Mouse (Mus musculus) T-cell, adult 66 days (primary cell): ENCODE data around the gene Tnf. TPM values are rescaled to one million over a fixed set of nuclear protein-coding genes. Genes with fewer than 3 reads are reported as not detected.

ENCODE experiments used
- total RNA-seq, 2 experiments: library from RNA; stranded (reverse); gene quantifications; 3 replicates in 1 of 2; 4 replicates in 1 of 2; pipeline ENCODE4 v1.2.4; 2023

Tnf gene
- total RNA-seq, result 10 to 100 TPM; 17.7 to 18.6 TPM

DNA sequence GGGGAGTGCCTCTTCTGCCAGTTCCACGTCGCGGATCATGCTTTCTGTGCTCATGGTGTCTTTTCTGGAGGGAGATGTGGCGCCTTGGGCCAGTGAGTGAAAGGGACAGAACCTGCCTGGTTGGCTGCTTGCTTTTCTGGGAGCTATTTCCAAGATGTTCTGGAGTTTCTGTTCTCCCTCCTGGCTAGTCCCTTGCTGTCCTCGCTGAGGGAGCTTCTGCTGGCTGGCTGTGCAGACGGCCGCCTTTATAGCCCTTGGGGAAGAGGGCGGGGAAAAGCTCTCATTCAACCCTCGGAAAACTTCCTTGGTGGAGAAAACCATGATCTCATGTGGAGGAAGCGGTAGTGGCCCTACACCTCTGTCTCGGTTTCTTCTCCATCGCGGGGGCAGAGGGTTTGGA is at the start of gene Tnf:
Gene Tnf (minus strand): TSS at position 221 of the 400 bp plus-strand sequence.

DNA sequence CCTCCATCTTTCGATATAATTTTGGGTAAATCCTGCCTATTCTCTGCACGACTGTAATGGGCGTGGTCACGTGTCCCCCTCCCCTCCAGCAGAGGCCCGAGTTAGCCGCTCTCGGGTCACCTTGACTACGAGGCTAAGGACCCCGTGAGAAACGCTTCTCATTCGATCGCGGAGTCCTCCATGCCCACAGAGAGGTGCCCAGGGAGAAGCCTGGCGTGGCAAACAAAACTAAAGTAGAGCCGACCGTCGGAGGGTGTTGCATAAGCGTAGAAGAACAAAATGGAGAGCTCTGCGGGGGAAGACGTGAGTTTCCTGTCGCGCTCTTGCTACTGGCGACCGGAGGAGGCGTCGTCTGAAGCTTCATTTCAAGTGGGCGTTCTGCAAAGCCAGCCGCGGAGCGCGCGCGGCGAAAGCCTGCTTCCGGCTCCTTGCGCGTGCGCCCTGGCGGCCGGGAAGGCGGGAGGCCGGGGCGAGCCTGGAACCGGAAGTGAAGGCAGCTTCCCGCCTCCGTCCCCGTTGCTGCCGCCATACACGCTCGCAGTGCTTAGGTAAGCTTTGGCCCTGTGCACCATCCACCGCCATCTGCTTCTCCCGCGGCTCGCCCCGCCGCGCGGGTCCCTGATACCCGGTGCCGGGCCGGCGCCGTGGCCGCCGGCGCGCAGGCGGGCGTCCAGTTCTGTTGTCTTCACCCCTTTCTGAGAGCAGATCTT is 39.7 kb upstream of the Tnf start, which contains the start of gene Ddx39b:
Gene Ddx39b (plus strand): TSS at position 442 of the 710 bp plus-strand sequence.

DNA sequence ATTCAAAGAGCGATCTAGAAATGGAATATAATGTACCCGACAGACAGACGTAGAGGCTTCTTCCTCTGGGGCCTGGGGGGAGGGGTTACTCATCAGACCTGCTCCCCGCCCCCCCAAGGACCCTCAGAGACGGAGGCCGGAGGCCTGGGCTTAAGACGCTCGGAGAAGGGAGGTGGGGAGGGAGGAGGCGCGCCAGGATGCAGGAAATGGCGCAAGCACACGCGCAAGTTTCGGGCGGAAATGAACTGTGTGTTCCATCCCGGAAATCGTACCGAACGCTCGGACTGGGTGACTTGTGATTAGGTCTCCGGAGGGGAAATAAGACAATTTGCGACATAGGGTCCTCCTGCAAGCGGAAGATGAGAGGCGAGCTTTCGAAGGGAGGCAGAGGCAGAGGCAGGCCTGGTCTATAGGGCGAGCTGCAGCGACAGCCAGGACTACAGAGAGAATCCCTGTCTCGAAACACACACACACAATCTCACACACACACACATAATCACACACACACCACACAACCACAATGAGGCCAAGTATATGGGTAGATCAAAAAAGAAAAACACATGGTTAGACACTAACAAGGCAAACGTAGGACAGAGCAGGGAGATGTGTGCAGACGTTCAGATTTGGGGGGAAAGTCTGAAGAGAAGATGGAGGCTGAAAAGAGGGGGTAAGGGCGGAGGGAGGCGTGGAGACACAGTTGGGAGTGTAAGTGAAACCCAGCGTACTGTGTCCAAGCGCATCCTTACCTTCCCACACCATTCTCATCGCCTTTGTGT is 34.0 kb upstream of the Tnf start, which contains the start of gene Nfkbil1:
Gene Nfkbil1 (minus strand): TSS at position 179 of the 776 bp plus-strand sequence.

DNA sequence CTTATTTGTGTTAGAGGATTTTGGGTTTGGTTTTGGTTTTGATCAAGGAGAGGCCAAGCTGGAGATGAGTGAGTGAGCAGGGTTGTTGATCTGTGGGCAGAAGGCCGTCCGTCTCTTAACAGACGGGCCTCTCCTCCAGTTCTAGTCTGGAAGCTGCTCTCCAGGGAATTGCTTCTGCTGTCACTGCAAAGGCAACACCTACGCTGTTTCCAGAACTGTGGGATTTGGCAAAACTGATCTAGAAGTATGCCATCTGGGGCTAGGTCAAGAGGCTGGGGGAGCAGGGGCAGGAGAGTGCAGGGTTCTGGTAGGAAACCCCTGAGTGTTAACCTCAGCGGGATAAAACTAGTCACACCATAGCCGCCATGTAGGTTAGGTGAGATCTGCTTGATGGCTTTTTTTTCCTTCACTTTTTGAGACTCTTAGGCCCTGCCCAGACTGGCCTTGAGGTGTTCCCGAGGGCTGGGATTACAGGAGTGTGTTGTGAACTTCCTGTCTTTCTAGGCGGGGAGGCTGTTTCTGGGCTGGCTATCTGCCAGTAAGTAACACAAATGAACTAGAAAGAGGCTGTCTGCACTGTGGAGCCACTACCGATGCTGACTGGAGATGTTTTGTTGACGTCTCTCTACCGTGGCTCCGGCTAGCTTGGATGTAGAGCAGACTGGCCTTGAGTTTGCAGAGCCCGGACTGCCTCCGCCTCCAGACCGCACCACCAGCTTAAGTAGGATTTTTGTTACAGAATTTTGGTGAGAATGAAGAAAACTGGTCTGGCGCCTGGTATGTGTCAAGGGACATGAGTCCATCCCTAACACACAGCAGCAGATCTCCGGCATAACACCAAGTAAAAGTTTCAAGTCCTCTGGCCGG is 31.5 kb upstream of the Tnf start, which contains the start of gene Atp6v1g2:
Gene Atp6v1g2 (plus strand): TSS at position 547 of the 867 bp plus-strand sequence.

DNA sequence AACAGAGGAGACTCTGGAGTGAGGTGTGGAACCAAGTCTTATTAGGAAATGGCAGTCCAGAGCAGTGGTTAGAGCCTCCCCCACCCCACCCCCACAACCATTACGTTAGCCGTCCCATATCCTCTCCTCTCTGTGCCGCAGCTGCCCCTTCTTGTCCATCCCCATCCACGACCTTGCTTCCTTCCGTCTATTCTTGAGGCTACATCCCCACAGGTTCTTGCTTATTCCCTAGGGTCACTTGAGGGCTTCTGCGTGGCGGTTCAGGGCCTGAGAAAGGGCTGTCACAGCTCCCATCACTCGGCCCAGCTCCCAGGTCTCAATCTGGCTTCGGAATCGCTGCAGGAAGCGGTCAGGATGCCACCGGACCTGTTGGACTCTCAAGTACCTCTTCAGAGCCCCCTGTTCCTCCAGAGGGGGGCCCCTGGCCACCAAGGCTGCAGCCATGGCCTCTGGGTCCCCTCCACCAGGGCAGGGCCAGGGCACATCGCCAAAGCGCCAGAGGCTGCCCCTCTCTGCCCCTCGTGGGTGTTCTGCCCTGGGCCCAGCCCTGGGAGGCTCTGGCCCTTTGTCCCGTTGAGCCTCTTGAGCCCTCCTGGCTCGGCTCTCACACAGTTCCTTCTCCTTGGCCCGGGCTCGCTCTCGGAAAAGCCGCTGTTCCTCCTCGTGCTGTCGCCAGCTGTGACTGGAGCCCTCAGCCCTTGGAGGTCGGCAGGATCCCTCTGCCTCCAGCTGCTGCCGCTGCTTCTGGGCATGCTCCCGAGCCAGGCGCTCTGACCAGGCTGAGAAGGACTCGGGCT is 18.5 kb upstream of the Tnf start, which contains the start of gene Gm16181:
Gene Gm16181 (plus strand): TSS at position 679 of the 797 bp plus-strand sequence.

DNA sequence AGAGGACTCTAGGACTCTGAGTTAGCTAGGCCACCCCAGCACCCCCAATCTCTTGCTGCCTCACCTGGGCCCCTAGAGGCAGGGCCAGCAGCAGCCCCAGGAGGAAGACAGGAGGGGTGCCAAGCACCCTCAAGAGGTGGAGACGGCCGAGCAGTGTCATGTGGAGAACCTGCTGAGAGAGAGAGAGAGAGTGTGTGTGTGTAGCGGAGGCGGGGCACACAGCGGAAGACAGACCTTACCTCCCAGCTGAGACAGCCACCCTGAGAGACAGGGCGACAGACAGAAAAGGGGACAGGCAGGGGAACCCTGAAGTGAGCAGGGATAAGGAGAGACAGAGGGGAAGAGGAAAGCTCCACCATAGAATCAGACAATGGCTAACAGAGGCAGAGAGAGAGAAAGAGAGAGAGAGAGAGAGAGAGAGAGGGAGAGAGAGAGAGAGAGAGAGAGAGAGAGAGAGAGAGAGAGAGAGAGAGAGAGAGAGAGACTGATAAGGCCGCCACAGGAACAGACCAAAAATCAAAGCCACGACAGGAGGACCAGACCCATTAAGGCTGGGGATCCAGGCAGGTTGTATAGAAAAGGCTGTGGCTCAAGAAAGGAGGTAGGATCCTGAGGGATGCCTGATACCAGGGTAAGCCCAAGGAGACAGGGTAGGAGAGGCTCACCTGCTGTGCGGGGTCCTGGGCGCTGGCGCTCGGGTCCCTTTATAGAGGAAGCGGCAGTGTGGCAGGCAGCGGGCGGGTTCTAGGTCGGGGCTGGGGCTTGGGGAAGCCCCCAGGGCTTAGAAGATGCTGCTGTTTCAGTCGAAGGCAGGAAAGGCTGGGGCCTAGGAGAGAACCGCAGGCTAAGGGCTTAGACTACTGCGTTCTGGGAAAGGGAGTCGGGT is 2.9 kb upstream of the Tnf start, which contains the start of gene Lta:
Gene Lta (minus strand): TSS at position 858 of the 886 bp plus-strand sequence.

DNA sequence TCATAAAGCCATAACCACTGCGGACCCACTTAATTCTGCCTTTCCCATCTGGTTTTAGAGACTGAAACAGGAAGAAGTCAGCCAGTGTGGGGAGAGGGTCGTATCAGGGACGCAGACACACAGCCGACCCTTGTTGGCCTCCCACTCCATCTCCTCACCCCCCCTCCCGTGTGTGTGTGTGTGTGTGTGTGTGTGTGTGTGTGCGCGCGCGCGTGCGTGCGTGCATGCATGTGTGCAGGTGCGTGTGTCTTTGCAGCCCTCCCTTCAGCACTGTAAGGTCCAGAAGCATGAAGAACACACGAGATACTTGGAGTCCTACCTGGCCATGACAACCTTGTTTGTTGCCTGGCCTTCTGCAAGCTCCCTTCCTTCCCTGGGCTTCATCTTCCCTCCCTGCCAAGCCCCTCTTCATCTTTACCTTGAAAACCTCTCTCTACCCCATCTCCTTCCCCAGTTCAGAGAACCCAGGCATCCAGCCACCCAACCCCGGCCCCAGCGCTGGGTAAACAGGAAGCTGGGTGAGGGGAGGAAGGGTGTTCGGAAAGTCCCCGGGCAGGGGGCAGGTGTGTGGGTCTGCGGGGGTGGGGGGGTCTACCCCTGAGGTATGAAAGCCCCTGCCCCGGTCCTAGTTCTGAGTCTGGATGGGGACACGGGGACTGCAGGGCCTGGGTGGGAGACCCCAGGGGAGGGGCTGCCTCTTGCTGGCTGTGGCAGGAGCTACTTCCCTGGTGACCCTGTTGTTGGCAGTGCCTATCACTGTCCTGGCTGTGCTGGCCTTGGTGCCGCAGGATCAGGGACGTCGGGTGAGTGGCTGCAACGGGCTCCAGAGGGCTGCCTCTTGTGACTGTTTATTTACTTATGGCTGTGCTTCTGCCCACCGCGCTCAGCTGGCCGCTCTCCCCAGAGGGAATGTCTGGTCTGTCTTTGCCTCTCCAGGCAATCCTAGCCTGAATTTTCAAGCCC is 7.6 kb downstream of the Tnf start, which contains the start of gene Ltb:
Gene Ltb (plus strand): TSS at position 559 of the 963 bp plus-strand sequence.

DNA sequence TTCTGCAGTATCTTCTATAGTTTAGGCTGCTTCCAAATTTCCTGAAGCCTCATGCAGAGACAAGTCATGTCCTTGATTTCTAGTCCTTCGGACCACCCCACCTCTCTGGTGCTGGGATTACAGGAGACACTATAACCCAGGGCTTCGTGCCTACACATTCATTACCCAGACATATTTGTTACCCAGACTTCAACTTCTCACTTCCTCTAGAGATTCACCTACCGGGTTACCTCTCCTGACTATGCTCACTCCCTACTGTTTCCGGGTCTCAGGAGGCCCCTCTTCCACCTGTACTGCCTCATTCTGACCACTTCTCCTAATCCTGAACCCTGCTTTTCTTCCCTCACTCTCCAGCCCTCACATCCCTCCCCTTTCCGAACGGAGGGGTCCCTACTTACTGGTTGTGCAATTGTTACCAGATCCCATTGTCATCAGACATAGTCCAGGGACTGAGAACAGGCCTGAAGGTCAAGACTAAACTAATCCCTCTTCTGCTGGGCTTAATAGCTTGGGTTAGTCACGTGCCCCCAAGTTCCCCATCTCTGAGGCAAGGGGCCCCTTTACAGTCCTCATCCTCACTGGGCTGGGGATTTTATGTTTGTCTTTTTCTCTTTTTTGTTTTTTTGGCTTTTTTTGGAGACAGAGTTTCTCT is 13.7 kb downstream of the Tnf start, which contains the start of gene Lst1:
Gene Lst1 (minus strand): TSS at position 481 of the 652 bp plus-strand sequence.

DNA sequence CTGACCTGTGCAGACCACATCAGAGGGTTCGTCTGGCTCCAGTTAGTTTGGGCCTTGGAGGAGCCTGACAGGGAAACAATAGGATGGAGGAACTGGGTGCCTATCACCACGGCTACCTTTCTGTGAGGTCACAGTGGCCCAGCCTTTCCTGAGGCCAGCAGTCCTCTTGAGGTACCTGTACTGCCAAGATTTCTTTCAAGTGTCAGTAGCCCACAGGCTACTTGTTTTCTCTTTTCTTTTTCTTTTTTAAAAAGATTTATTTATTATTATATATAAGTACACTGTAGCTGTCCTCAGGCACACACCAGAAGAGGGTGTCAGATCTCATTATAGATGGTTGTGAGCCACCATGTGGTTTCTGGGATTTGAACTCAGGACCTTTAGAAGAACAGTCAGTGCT is 25.8 kb downstream of the Tnf start, which contains the start of gene Aif1:
Gene Aif1 (minus strand): TSS at position 101 of the 400 bp plus-strand sequence.

DNA sequence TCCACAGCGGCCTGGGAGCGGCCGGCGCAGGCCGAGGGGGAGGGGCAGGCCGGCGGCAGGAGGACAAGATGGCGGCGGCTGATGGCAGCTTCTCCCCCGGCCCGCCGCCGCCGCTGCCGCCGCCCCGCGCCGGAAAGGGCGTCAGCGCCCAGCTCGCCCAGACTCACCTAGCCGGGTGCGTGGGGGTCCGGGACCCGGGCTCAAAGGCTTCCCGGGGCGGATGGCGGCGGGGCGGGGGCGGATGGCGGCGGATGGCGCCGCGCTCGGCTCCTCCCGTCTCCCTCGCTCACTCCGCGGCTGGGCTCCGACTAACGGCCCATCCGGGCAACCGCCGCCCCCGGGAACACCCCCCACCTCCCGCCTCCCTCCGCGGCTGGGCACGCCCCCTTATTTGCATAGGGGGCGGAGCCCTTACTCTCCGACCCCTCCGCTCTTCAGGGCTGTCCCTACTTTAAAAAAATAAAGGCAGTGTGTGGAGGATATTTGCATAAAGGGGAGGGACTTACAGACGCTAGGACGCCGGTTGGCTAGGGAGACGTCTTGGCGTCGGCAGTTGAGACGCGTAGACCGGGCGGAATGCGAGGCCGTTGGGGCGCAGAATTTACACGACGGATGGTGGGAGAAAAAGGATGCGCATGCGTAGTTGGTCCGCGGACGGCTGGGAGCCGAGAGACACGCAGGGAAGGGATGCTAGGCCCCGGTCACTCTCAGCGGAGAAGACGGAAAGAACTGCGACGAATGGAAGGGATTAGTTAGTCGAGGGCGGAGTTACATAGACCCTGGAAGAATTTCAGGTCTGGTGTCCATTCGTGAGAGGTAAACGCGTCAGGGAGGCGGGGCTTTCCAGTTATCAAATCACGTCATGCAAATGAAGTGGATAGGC is 37.0 kb downstream of the Tnf start, which contains the start of gene Prrc2a:
Gene Prrc2a (minus strand): TSS at position 330 of the 883 bp plus-strand sequence.

Other genes starting within 250 kb of the Tnf start
- 10 to 100 TPM; 10.4 to 11.9 TPM for gene Hspa1b, start 242.8 kb downstream of the Tnf start, total RNA-seq
- gene Gm20481, start 232.1 kb downstream of the Tnf start, total RNA-seq, result not detected
- 1 to 10 TPM; 3.2 to 3.6 TPM for gene Hspa1a, start 229.9 kb downstream of the Tnf start, total RNA-seq
- not detected for gene Hspa1l, start 229.3 kb downstream of the Tnf start, total RNA-seq
- gene Lsm2, start 220.1 kb downstream of the Tnf start, total RNA-seq, result 10 to 100 TPM; 31.7 to 37.8 TPM
- gene Vars, start 201.0 kb downstream of the Tnf start, total RNA-seq, result 100 to 1,000 TPM; 113 to 115 TPM
- under 1 TPM; 0.47 to 0.52 TPM for gene Vwa7, start 185.4 kb downstream of the Tnf start, total RNA-seq
- 1 to 10 TPM in 1 of 2 experiments, not detected in 1; 2.3 TPM for gene Sapcd1, start 174.0 kb downstream of the Tnf start, total RNA-seq
- 1 to 10 TPM; 2.0 to 3.3 TPM for gene Msh5, start 155.3 kb downstream of the Tnf start, total RNA-seq
- 100 to 1,000 TPM; 161 to 180 TPM for gene Clic1, start 152.0 kb downstream of the Tnf start, total RNA-seq
- 1 to 10 TPM in 1 of 2 experiments, under 1 TPM in 1; 0.86 to 4.1 TPM for gene Ddah2, start 143.0 kb downstream of the Tnf start, total RNA-seq
- gene Ly6g6c, start 136.6 kb downstream of the Tnf start, total RNA-seq, result not detected
- gene Mpig6b, start 135.8 kb downstream of the Tnf start, total RNA-seq, result not detected
- gene Ly6g6e, start 125.1 kb downstream of the Tnf start, total RNA-seq, result not detected
- not detected for gene Ly6g6d, start 123.9 kb downstream of the Tnf start, total RNA-seq
- gene Ly6g6f, start 116.4 kb downstream of the Tnf start, total RNA-seq, result not detected
- 10 to 100 TPM; 73.4 to 81.3 TPM for gene Abhd16a, start 112.7 kb downstream of the Tnf start, total RNA-seq
- gene Ly6g5c, start 93.7 kb downstream of the Tnf start, total RNA-seq, result not detected
- 1 to 10 TPM; 2.7 to 5.4 TPM for gene Ly6g5b, start 86.6 kb downstream of the Tnf start, total RNA-seq
- 10 to 100 TPM; 33.5 to 34.9 TPM for gene Gpank1, start 80.6 kb downstream of the Tnf start, total RNA-seq
- 100 to 1,000 TPM; 152 to 162 TPM for gene Csnk2b, start 80.0 kb downstream of the Tnf start, total RNA-seq
- 10 to 100 TPM; 26.0 to 26.8 TPM for gene D17H6S53E, start 75.6 kb downstream of the Tnf start, total RNA-seq
- 1 to 10 TPM in 1 of 2 experiments, under 1 TPM in 1; 0.55 to 1.7 TPM for gene Apom, start 70.0 kb downstream of the Tnf start, total RNA-seq
- gene Bag6, start 66.8 kb downstream of the Tnf start, total RNA-seq, result 100 to 1,000 TPM; 403 to 408 TPM
- 100 to 1,000 TPM; 299 to 313 TPM for gene Prrc2a, start 37.1 kb downstream of the Tnf start, total RNA-seq
- gene Aif1, start 25.9 kb downstream of the Tnf start, total RNA-seq, result 1 to 10 TPM; 1.2 to 2.0 TPM
- gene Lst1, start 13.6 kb downstream of the Tnf start, total RNA-seq, result 1 to 10 TPM; 4.5 to 8.7 TPM
- gene Ltb, start 7.6 kb downstream of the Tnf start, total RNA-seq, result 100 to 1,000 TPM; 598 to 633 TPM
- 10 to 100 TPM; 14.1 to 17.3 TPM for gene Lta, start 3.3 kb upstream of the Tnf start, total RNA-seq
- not detected for gene Gm16181, start 18.8 kb upstream of the Tnf start, total RNA-seq
- gene Atp6v1g2, start 31.7 kb upstream of the Tnf start, total RNA-seq, result 1 to 10 TPM; 2.8 to 3.1 TPM
- gene Nfkbil1, start 33.8 kb upstream of the Tnf start, total RNA-seq, result 10 to 100 TPM; 15.8 to 16.0 TPM
- 100 to 1,000 TPM; 432 to 439 TPM for gene Ddx39b, start 39.7 kb upstream of the Tnf start, total RNA-seq
- 1,000 to 10,000 TPM; 2,662 to 2,726 TPM for gene H2-D1, start 60.7 kb upstream of the Tnf start, total RNA-seq
- 10 to 100 TPM; 17.9 to 23.8 TPM for gene H2-Q1, start 118.4 kb upstream of the Tnf start, total RNA-seq
- gene H2-Q2, start 140.2 kb upstream of the Tnf start, total RNA-seq, result 10 to 100 TPM; 13.7 to 17.0 TPM
- 100 to 1,000 TPM; 534 to 564 TPM for gene H2-Q4, start 177.6 kb upstream of the Tnf start, total RNA-seq
- gene H2-Q6, start 222.8 kb upstream of the Tnf start, total RNA-seq, result 100 to 1,000 TPM; 203 to 218 TPM
- gene H2-Q7, start 237.1 kb upstream of the Tnf start, total RNA-seq, result 100 to 1,000 TPM; 546 to 576 TPM